Mouse (Mus musculus) liver, embryonic 13.5 days (tissue): ENCODE results near the gene Tcf15. TPM values are rescaled to one million over a fixed set of nuclear protein-coding genes. Genes with fewer than 3 reads are reported as not detected.

ENCODE experiments used
- ATAC-seq: fragments of 200-750 bp; cut with Nextera tagmentation; 2 replicates; pipeline ENCODE4 v1.8.0; 2017; ENCODE audit warnings: low read depth, mild to moderate bottlenecking, moderate number of reproducible peaks, moderate library complexity
- DNase-seq: peaks from one replicate; pipeline ENCODE4 v3.0.0; 2022
- H3K27ac ChIP-seq: fragments of 300-500 bp; sonication (generic); 2 replicates; pipeline ENCODE4 v1.5.1; 2015; ENCODE audit warnings: moderate library complexity, mild to moderate bottlenecking, inconsistent platforms
- H3K27me3 ChIP-seq: fragments of 300-500 bp; sonication (generic); 2 replicates; pipeline ENCODE4 v1.6.1; 2015; ENCODE audit warnings: mild to moderate bottlenecking, inconsistent platforms
- H3K36me3 ChIP-seq: fragments of 300-500 bp; sonication (generic); 2 replicates; pipeline ENCODE4 v1.6.1; 2015; ENCODE audit warnings: mild to moderate bottlenecking, inconsistent platforms
- H3K4me1 ChIP-seq: fragments of 300-500 bp; sonication (generic); replicated peaks from 2 replicates; pipeline ENCODE4 v1.6.1; 2015; ENCODE audit warnings: inconsistent platforms
- H3K4me2 ChIP-seq: fragments of 300-500 bp; sonication (generic); 2 replicates; pipeline ENCODE4 v1.6.1; 2015; ENCODE audit warnings: inconsistent platforms, mild to moderate bottlenecking, moderate library complexity
- H3K4me3 ChIP-seq: fragments of 300-500 bp; sonication (generic); replicated peaks from 2 replicates; pipeline ENCODE4 v1.5.1; 2015; ENCODE audit warnings: mild to moderate bottlenecking, inconsistent platforms
- H3K9ac ChIP-seq: fragments of 300-500 bp; sonication (generic); 2 replicates; pipeline ENCODE4 v1.6.1; 2015; ENCODE audit warnings: mild to moderate bottlenecking, inconsistent platforms
- H3K9me3 ChIP-seq: fragments of 300-500 bp; sonication (generic); replicated peaks from 2 replicates; pipeline ENCODE4 v1.6.1; 2016; ENCODE audit warnings: inconsistent platforms
- WGBS: fragments of 180-500 bp; shearing (Covaris S2); methylation state at CpG from one replicate; pipeline ENCODE4 v1.1.7; 2015; ENCODE audit not compliant: insufficient replicate concordance; 5-methylcytosine and 5-hydroxymethylcytosine counted together
- polyA plus RNA-seq: library from polyadenylated mRNA; unstranded; fragments of >200 nt; fragmentation: Nextera tagmentation; extraction: Ambion mirVana; gene quantifications from 2 replicates; pipeline ENCODE4 v1.2.1, GENCODE M21; 2015

Gene Tcf15
- polyA plus RNA-seq, 1 experiment from 2014 or later, result 0.33 TPM

GRCm38 (mm10) chr2:152128597-152128996, 14.8 kb upstream of the Tcf15 start:
- H3K27me3 ChIP-seq, result peaks cover 14% of the 10 kb centered on the region; the same call in 1 of the 2 replicates
- H3K4me3 ChIP-seq, result no peak overlapping the region
- no peak for ATAC-seq
- no peak overlapping the region for H3K27ac ChIP-seq
- no peak overlapping the region for H3K9ac ChIP-seq
- no peak for DNase-seq
- no peak overlapping the region for H3K4me2 ChIP-seq
- no peaks in the 10 kb centered on the region for H3K9me3 ChIP-seq
- H3K36me3 ChIP-seq, result no peaks in the 10 kb centered on the region
- peaks cover 21% of the 10 kb centered on the region for H3K4me1 ChIP-seq
- WGBS, result 63% methylated on average over 2 of the region's 2 CpGs

DNA sequence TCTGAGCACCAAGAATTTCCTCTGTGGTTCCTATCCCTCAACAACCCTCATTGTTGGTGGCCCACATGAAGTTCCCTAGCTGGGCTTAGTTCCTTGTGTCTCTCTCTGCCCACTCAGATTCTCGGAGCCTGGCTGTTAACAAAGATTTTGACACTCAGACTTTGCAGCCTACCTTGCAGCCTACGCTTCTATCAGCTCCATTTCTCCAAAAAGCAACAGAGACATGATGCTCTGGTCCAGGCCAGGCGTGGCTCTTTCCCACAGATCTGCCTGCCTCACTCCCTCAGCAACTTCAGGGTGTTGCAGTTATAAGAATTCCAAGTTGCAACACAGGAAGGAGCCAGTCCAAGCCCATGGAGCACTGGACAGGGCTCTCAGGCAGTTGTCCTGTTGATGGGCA, 13.6 kb upstream of the Tcf15 start:
- Histone ChIP-seq H3K27ac (no peak overlapping the region), H3K27me3 (peaks cover 14% of the 10 kb centered on the region; the same call in 1 of the 2 replicates), H3K36me3 (no peaks in the 10 kb centered on the region), H3K9me3 (no peaks in the 10 kb centered on the region), H3K4me2 (no peak overlapping the region), H3K9ac (no peak overlapping the region), H3K4me1 (peaks cover 9% of the 10 kb centered on the region), H3K4me3 (no peak overlapping the region)
- DNase-seq, result no peak
- WGBS, result 48% methylated on average over 3 of the region's 3 CpGs
- ATAC-seq, result no peak

DNA sequence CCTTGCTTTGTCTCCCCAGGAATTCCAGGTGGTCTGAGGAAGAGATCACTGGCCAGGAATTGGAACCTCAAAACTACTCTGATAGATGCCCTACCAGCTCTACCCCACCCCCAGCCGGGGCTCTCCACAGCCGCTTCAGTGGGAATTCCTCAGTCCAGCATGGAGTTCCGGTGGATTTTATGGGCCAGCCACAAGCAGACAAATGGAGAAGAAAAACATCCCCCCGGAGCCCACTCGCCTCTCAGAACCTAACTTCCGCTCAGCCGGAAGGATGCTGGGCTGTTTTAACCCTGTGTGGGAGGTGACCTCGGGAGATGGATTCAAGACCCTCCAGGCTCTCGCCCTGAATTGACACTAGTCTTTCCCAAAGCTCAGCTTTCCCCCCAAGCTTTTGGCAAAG, 11.3 kb upstream of the Tcf15 start:
- Histone ChIP-seq H3K9ac (no peak overlapping the region), H3K4me3 (no peak overlapping the region), H3K27me3 (peaks cover 19% of the 10 kb centered on the region), H3K4me1 (no peaks in the 10 kb centered on the region), H3K27ac (no peak overlapping the region), H3K36me3 (no peaks in the 10 kb centered on the region), H3K9me3 (no peaks in the 10 kb centered on the region), H3K4me2 (no peak overlapping the region)
- no peak for DNase-seq
- 43% methylated on average over 9 of the region's 9 CpGs for WGBS
- no peak for ATAC-seq

DNA sequence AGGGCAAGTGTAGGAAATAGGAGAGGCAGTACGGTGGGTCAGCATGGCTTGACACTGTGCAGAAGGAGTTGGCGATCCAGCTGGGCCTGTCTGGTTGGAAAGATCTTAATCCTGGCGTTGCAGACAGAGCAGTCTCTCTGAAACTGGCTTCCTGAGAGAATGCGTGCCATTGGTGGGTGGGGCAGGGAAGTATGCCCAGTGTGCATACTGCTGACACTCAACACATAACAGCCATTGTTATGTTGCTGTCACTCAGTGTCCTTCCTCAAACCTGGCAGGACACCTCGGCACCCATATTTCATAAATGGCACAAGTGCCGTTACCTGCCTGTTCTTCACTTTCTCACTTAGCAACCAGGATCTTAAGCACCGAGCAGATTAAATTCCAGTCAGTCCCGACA, 10.7 kb upstream of the Tcf15 start:
- Histone ChIP-seq H3K9me3 (no peaks in the 10 kb centered on the region), H3K27ac (no peak overlapping the region), H3K4me1 (no peaks in the 10 kb centered on the region), H3K4me3 (no peak overlapping the region), H3K4me2 (no peak overlapping the region), H3K9ac (no peak overlapping the region), H3K27me3 (peaks cover 23% of the 10 kb centered on the region), H3K36me3 (no peaks in the 10 kb centered on the region)
- WGBS, result 56% methylated on average over 8 of the region's 8 CpGs
- ATAC-seq (no peak), DNase-seq (no peak)

- peaks cover 22% of the 10 kb centered on the region for H3K4me1 ChIP-seq
- WGBS, result 54% methylated on average over 10 of the region's 10 CpGs
- H3K9ac ChIP-seq, result no peak overlapping the region
- H3K9me3 ChIP-seq, result no peaks in the 10 kb centered on the region
- no peaks in the 10 kb centered on the region for H3K36me3 ChIP-seq
- peaks cover 65% of the 10 kb centered on the region for H3K27me3 ChIP-seq
- DNase-seq, result no peak
- no peak for ATAC-seq
- no peak overlapping the region for H3K4me2 ChIP-seq
- H3K4me3 ChIP-seq, result no peak overlapping the region
- H3K27ac ChIP-seq, result no peak overlapping the region
These were observed 4.0 kb upstream of the Tcf15 start for GRCm38 (mm10) chr2:152139191-152139987.

DNA sequence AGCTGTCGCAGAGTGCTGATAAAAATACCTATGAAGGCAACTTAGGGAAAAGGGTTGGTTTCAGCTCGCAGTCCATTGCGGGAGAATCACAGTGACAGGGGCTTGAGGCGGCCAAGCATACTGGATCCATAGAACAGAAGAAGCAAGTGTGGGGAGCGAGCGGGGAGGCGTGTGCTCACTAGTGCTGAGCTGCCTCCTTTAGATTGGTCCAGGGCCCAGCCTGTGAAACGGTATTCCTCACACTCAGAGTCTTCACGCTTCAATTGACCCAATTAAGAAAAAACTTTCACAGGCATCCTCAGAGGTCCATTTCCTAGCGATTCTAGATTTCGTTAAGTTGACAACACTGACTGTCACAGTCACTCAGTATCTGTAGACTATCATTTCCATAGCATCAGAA, 2.4 kb upstream of the Tcf15 start:
- no peak overlapping the region for H3K4me2 ChIP-seq
- WGBS, result 57% methylated on average over 11 of the region's 11 CpGs
- H3K27ac ChIP-seq, result no peak overlapping the region
- no peak for DNase-seq
- H3K27me3 ChIP-seq, result peaks cover 81% of the 10 kb centered on the region
- H3K36me3 ChIP-seq, result no peaks in the 10 kb centered on the region
- no peak for ATAC-seq
- no peak overlapping the region for H3K9ac ChIP-seq
- peaks cover 22% of the 10 kb centered on the region for H3K4me1 ChIP-seq
- H3K9me3 ChIP-seq, result no peaks in the 10 kb centered on the region
- H3K4me3 ChIP-seq, result no peak overlapping the region

GRCm38 (mm10) chr2:152141491-152141890, 1.9 kb upstream of the Tcf15 start:
- H3K27me3 ChIP-seq, result peaks cover 83% of the 10 kb centered on the region
- no peak overlapping the region for H3K27ac ChIP-seq
- peak overlapping the region; percentile 46 for H3K4me2 ChIP-seq
- H3K36me3 ChIP-seq, result no peaks in the 10 kb centered on the region
- 42% methylated on average over 1 of the region's 1 CpGs for WGBS
- ATAC-seq (no peak), DNase-seq (no peak)
- H3K9ac ChIP-seq, result no peak overlapping the region
- H3K9me3 ChIP-seq, result no peaks in the 10 kb centered on the region
- peaks cover 22% of the 10 kb centered on the region for H3K4me1 ChIP-seq
- peak overlapping the region; percentile 36 for H3K4me3 ChIP-seq

GRCm38 (mm10) chr2:152142046-152142445, 1.3 kb upstream of the Tcf15 start:
- Histone ChIP-seq H3K4me1 (peaks cover 22% of the 10 kb centered on the region), H3K9me3 (no peaks in the 10 kb centered on the region), H3K9ac (no peak overlapping the region), H3K4me3 (peak overlapping the region; percentile 36), H3K4me2 (peak overlapping the region; percentile 46), H3K36me3 (no peaks in the 10 kb centered on the region), H3K27me3 (peaks cover 87% of the 10 kb centered on the region), H3K27ac (no peak overlapping the region)
- DNase-seq (no peak), ATAC-seq (no peak)
- 5% methylated on average over 13 of the region's 13 CpGs for WGBS

- Histone ChIP-seq H3K36me3 (no peaks in the 10 kb centered on the region), H3K4me3 (peak overlapping the region; percentile 36), H3K4me2 (peak overlapping the region; percentile 68), H3K27me3 (peaks cover 86% of the 10 kb centered on the region), H3K4me1 (peaks cover 22% of the 10 kb centered on the region), H3K9me3 (no peaks in the 10 kb centered on the region), H3K27ac (no peak overlapping the region), H3K9ac (no peak overlapping the region)
- no peak for ATAC-seq
- 5% methylated on average over 11 of the region's 11 CpGs for WGBS
- no peak for DNase-seq
These were observed 790 bp upstream of the Tcf15 start for GRCm38 (mm10) chr2:152142571-152142970.

GRCm38 (mm10) chr2:152144158-152144450, 743 bp downstream of the Tcf15 start:
- no peak overlapping the region for H3K9ac ChIP-seq
- peaks cover 88% of the 10 kb centered on the region for H3K27me3 ChIP-seq
- H3K27ac ChIP-seq, result no peak overlapping the region
- H3K4me1 ChIP-seq, result peaks cover 22% of the 10 kb centered on the region
- H3K36me3 ChIP-seq, result no peaks in the 10 kb centered on the region
- DNase-seq (no peak), ATAC-seq (no peak)
- H3K4me2 ChIP-seq, result peak overlapping the region; percentile 68
- no peaks in the 10 kb centered on the region for H3K9me3 ChIP-seq
- WGBS, result 20% methylated on average over 9 of the region's 9 CpGs
- H3K4me3 ChIP-seq, result peak overlapping the region; percentile 51

GRCm38 (mm10) chr2:152144501-152144900, 1.1 kb downstream of the Tcf15 start:
- peaks cover 22% of the 10 kb centered on the region for H3K4me1 ChIP-seq
- H3K27me3 ChIP-seq, result peaks cover 84% of the 10 kb centered on the region
- H3K36me3 ChIP-seq, result no peaks in the 10 kb centered on the region
- no peak for DNase-seq
- 52% methylated on average over 5 of the region's 5 CpGs for WGBS
- no peak overlapping the region for H3K4me3 ChIP-seq
- no peak overlapping the region for H3K9ac ChIP-seq
- H3K27ac ChIP-seq, result no peak overlapping the region
- H3K4me2 ChIP-seq, result no peak overlapping the region
- no peak for ATAC-seq
- no peaks in the 10 kb centered on the region for H3K9me3 ChIP-seq

DNA sequence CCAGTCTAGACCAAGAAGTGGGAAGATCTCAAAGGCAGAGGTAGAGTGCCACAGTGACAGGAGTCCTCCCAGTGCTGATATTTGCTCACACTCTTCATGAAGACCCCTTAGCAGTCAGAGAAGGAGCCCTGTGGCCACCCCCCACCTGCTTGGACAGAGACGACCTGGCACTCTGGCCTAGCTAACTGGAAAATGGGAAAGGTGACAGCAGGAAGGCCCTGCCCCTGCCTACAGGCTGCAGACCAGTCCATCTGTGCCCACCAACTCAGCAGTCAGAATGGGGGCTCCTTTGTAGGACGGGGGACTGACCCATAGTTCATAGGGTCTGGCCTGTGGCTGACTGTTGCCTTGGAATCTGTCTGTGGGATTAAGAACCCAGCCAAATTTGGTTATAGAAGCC, 2.4 kb downstream of the Tcf15 start:
- H3K4me3 ChIP-seq, result no peak overlapping the region
- peaks cover 22% of the 10 kb centered on the region for H3K4me1 ChIP-seq
- no peaks in the 10 kb centered on the region for H3K36me3 ChIP-seq
- H3K9me3 ChIP-seq, result no peaks in the 10 kb centered on the region
- DNase-seq (no peak), ATAC-seq (no peak)
- no peak overlapping the region for H3K9ac ChIP-seq
- no peak overlapping the region for H3K4me2 ChIP-seq
- H3K27ac ChIP-seq, result no peak overlapping the region
- WGBS, result 59% methylated on average over 2 of the region's 2 CpGs
- H3K27me3 ChIP-seq, result peaks cover 77% of the 10 kb centered on the region
